Mouse (Mus musculus): ENCODE data around the gene Nol4l. TPM values are rescaled to one million over a fixed set of nuclear protein-coding genes. Genes with fewer than 3 reads are reported as not detected.
"Not testable (repeated sequence)": the region's sequence is repeated elsewhere in the genome, so short reads cannot be mapped to it uniquely, and the experiment has no call there.

The Nol4l gene
- total RNA-seq, 2 experiments from 2014 or later = 6.2 to 6.4 TPM

DNA sequence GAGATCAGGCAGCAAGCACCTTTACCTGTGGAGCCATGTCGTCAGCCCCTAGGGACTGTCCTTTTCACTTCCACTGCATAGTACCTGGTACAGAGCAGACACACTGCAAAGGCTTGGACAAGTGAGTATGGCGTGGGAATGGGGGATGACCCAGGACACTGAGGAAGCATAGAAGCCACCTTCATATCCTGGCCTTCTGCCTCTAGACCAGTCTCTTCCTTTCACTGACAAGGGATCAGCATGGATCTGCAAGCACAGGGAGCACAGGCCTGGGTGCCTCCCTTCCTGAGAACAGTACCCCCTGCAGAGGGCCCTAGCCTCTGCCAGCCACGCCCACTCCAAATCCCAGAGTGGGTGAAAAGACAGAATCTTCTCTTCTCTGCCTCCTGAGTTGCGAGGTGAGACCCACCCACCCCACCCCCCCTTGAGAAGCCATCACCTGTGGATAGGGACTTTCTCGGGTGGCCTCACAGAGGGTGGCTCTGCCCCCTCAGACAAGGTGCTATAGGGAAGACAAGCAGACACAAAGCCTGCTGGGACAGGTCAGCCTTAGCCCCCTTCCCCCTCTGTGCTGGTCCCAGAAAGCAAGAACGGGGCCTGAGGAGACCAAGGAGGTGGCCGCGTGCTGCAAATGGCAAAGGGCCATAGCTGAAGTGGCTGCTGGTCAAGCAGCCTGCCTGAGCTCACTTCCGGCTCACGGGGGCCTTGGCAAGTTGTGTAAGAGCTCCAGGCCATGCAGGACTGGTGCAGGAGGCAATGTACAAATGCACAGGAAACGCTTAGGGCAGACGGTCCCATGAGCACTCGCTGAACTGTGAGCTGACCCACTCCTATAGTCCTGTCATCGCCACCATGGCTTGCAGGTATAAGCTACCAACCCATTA is 15.0 kb downstream of the Nol4l start:
- DNase-seq = peak; percentile 23 to 40
- intact Hi-C loops (cut with DNase I) = loop anchor here (5.0 kb wide), 1 partner anchor 73 kb away; no protein-coding TSS in a partner anchor

DNA sequence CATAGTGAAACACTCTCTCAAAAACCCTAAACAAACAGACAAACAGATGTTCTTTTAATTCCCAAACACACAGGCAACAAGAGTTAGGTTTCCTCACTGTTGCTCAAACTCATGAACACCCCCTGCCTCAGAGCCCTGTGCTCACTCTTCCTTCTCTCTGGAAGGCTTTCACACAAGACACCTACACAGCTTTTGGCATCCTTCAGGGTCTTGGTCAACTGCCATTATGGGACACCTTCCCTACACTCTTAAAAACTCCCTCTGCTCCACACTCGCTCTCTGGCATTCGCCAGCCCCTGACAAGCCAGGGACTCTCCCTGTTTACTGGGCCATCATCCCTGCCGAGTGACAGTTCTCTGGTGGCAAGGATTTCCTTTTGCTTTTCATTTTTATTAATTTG is 15.8 kb downstream of the Nol4l start:
- intact Hi-C loops (cut with DNase I) = no loop called here
- no peak for DNase-seq

DNA sequence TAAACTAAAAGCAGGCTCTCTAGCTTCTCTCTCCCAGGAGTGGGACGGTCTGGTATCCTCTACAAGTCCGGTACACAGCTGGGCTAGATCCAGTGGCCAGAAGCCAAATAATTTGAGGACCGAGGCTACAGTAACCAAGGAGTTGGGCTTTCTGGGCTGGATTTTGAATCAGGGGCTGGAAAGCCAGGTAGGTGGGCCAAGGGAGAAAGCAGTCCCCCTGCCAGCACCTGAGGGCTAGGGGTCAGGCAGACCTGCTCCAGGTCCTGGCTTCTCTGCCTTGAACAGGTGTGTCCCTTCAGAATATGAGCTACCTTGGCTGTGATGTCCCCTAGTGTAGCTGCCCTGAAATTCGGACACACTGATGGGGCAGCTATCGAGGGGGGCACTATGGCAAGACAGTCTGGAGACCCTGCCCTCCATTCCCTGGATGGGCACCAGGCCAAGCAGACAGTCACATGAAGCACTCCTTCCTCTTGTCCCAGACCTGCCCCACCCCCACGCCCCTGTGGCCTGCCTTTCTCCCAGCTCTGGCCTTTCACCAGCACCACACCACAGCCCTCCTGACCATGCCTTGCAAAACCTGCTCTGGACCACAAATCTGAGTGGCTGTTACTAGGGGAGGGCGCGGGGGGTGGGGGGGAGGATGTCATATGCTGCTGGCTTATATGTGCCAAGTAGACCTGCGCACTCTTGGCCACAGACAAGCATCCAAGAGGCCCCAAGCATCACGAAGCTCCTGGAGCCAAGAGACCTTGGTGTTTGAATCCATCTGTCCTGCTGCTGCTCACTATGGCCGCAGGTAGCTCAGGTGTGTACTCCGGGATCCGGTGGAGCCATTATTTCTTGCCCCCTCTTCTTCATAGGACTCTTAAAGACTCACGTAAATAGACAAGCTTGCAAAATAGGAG is 17.1 kb downstream of the Nol4l start:
- intact Hi-C loops (cut with DNase I) = no loop called here
- DNase-seq = no peak

DNA sequence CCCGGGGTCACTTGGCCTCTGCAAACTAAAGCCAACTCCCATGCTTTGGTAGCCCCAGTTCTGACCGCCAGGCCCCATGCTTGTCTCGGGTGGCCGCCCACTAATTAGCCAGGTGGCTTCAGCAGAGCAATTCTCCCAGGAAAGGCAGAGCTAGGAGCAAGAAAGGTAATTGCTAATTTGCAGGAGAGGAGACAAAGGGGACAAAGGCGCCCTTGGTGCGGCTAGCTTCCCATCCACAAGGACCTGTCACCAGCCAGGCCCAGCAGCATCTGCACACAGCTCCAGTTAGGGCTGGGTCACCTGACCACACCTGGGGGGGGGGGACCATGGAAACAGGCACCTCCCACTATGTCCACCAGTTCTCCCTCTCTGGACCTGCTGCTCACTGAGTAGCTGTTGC is 18.2 kb downstream of the Nol4l start:
- DNase-seq = no peak
- intact Hi-C loops (cut with DNase I) = no loop called here

DNA sequence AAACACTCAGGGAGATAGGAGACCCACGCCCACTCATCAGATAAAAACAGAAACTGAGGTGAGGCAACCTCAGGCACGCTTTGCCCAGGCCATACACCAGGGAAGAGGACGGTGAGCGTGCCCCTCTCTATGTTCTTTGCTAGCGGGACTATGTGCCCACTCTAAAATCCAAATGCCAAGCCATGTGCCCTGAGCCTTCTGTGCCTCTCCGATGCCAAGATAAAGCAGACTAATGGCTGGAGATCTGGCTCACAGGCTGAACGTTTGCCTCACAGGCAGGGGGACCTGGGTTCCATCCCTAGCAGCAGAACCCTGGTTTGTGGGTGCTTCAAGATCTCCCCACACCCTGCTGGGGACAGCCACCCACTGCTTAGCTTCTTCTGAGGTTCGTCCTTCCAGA is 19.6 kb downstream of the Nol4l start:
- intact Hi-C loops (cut with DNase I) = no loop called here
- DNase-seq = no peak

DNA sequence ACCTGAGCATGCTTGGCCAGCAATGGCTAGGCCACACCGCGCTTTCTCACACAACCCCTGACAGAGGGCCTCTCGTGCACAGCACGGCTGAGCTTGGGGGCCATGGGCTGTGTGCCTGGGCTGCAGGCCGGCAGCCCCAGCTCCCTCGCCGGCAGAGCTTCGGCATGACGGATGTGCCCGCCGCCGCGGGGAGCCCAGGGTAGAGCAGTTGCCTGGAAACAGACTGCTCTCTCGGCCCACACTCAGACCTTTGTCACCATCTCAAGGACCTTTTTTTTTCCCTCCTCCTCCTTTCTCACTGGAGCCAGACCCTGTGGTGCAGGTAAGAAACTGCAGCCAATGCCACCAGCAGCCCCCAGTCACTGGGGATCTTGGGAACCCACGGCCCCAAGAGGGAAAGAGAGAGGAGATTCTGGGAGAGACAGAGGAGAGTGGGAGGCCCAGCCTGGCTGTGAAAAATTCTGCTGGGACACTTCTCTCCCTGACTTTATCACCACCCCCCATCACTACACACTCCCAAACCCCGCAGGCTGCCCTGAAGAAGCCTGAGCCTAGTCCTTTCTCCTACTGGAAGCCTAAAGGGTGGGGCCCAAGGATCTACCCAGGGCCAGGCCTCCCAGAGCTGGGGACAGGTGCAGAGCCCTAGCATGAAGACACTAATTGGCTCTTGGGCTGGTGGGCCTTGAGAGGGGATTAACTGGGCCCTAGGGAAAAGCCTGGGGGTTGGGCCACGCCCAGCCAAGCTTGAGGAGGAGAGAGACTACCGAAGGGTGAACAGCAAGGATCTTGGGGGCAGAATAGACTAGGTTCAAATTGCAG is 20.4 kb downstream of the Nol4l start:
- intact Hi-C loops (cut with DNase I) = no loop called here
- DNase-seq = no peak

DNA sequence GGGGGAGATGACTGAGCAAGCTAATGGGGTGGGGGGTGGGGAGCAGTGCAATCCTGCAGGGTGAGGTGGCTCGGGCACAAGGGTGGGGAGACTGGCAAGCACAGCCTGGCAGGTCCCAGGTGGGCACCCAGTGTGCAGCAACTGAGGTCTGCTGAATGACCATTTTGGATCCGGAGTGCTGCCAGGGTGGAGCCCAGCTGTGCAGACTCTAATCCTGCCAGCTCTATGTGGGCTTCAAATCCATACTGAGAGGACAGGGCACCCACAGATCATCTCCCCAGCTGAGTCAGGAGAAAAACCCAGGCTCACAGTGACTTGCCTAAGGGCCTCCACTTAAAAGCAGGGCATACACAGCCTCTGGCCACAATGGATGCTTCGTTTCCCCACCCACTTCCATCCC is 21.4 kb downstream of the Nol4l start:
- intact Hi-C loops (cut with DNase I) = no loop called here

DNA sequence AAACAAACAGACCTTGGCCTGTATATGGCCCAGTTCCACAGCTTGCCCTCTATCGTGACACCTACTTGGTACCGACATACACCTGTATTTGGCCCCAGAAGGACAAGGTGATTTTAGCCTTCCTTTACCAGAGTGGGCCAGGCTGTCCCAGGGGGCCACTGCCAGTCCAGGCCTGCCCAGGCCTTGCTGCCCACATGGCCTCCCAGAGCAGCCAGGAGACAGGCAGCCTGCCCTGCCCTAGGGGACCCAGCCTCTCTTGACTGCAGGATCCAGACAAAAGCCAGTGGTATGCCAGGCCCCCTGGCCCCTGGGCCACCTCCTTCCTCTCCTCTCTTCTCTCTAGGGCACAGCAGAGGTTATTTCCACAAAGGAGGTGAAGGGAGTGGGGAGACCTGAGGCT is 21.8 kb downstream of the Nol4l start:
- no peak for DNase-seq
- intact Hi-C loops (cut with DNase I) = no loop called here

More for the DNA sequence above, 21.4 kb downstream of the Nol4l start:
- no peak for DNase-seq

DNA sequence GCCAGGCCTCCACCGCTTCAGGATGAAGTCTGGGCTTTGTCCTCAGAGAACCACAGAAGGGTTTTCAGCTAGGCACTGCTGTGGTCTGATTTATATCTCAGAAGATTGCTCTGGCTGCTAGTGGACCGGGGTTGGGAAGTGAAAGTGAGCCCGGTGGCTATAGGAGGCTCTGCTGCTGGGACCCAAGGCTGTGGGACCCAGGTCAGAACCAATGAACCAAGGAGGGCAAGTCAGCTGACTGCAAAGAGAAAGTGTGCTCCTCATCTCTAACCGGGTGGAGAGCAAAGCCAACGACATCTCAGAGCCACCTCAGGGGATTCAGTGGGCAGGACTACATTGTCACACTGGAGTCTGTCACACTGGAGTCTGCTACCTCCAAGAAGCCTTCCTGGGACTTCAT is 23.4 kb downstream of the Nol4l start:
- intact Hi-C loops (cut with DNase I) = no loop called here
- no peak for DNase-seq

DNA sequence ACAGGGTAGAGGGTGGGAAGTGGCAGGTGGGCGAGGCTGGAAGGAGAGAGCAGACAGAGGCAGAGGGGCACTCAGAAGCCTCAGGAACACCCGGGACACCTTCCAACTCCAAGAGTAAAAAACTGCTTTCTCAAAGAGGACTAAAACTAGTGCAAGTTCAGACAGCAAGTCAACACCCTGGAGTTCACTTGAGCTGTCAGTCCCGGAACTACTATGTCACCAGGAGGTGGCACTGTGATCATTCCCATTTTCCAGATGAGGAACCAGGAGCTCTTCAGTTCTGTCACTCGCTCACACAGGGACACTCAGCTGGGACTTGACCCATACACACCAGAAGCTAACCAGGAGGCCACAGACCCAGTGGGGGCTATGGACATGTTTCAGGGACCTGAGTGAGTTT is 30.6 kb downstream of the Nol4l start:
- intact Hi-C loops (cut with DNase I) = no loop called here
- no peak for DNase-seq

DNA sequence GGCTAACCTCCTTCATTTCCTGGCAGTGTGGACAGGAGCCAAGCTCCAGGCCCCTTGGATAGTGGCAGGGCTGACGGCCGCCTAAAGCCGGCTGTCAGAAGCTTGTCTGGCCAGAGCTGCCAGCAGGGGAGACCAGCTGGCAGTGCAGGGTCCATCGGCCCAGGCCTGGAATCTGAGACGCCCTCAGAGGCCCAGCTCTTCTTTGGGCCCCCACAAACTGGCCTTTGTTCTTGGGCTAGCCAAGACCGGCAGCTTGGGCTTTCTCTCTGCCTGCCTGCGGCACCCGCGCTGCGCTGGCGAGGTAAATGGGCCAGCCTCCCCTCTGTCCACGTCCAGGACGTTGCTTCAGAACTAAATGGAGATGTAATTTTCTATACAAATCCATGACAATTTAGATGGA is 32.9 kb downstream of the Nol4l start:
- no peak for DNase-seq
- intact Hi-C loops (cut with DNase I) = no loop called here

DNA sequence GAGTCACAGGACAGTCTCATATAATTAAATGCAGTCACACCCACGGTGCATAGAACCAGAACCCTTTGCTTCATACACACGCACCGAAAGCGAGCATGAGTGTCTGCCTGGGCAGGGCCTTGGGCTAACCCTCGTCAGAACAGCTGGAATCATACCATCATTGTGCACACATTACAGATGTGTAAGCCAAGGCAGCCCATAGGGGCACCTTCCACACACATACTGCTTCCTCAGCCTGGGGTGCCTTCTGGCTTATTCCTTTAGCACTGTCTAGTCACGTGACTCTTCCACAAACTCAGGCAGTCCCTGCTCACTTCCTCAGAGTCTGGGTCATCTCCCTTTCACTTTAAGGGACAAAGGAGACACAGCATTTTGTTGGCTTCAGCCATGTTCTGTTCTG is 33.5 kb downstream of the Nol4l start:
- intact Hi-C loops (cut with DNase I) = no loop called here

DNA sequence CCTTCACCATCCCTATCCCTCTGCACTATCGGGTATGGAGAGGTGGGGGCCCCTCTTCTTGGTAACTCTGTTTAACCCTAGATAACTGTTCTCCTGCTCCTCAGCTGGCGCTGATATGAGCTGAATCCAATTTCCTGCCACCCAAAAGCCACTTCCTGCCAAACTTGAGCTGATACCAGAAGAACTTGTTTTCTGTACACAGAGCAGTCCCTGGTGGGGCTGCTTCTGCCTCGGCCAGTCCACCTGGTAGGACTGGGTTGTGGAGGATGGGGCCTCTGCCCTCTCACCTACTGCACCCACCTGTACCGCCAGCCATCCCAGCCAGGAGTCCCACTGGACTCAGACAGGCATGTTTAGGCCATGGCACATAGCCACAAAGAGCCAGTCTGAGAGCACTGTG is 34.0 kb downstream of the Nol4l start:
- DNase-seq = no peak
- intact Hi-C loops (cut with DNase I) = no loop called here

More for the DNA sequence above, 33.5 kb downstream of the Nol4l start:
- DNase-seq = no peak

DNA sequence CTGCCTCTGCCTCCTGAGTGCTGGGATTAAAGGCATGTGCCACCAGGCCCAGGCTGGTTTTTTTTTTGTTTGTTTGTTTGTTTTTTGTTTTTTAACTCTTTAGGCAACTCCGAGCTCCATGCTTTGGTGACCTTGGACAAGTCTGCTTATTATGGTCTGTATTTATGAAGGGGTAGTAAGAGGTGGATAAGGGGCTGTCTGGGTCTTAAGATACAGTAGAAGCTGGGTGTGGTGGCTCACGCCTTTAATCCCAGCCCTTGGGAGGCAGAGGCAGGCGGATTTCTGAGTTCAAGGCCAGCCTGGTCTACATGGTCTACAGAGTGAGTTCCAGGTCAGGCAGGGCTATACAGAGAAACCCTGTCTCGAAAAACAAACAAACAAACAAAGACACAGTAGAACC is 34.4 kb downstream of the Nol4l start:
- DNase-seq; intact Hi-C loops (cut with DNase I): not testable (repeated sequence)

DNA sequence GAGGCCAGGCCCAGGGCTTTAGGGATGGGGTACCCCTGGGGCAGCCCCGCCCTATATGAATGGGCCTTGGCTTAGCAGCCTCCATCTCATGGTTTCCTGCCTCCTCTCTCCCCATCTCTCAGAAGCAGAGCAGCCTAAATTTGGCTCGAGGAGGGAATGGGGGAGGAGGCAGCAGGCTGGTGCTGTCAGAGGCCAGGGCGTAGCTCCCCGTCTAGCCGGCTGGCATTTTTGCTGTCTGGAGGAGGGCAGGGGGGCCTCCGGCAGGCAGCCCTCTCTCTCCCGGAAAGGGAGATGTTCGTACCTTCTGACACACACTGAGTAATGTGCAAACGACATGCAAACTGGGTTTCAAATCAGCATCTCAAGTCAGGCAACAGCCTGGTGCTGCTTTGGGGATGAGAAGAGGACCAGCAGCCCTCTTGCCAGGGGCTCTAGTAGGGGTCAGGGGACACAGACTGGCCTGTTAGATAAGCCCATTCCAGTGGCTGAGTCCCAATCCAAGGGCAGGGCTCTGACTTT is 35.4 kb downstream of the Nol4l start:
- intact Hi-C loops (cut with DNase I) = no loop called here
- peak in 1 of 2 experiments; percentile 31 for DNase-seq

DNA sequence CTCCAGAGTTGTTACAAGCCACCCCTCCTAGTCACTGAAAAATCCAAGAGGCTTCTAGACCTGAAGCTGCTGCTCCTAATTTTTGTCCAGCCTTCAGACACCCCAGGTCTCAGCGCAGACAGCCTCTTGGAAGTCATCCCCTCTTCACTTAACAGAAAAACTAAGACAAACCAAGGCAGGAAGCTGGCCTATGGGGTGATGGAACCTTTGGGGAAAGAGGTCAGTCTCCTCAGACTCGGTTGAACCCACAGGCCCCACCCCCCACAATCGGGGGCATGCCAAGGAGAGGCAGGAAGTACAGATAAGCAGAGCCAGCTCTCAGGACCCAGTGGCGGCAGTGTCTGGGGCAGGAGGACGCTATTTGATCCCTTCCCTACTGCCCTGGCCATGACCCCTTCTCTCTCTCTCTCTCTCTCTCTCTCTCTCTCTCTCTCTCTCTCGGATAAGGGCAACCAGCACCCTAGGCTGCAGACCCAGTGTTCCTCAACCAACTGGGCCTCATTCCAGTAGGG is 35.9 kb downstream of the Nol4l start:
- intact Hi-C loops (cut with DNase I) = no loop called here
- DNase-seq = peak in 1 of 2 experiments; percentile 40

DNA sequence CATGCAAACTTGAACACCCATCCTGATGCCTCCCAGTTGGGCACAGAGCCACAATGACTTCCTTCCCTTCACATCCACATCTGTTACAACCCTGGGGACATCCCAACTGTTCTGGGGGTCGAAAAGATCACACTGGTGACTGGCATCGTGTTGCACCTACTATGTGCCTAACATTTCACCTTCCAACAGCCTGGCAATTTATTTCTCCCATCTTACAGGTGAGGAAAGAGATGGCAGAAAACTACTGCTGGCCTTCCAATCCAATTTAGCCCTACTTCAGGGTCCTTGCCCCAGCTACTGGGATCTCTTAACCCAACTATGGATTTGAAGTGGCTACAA is 36.4 kb downstream of the Nol4l start:
- no peak for DNase-seq
- intact Hi-C loops (cut with DNase I) = no loop called here

DNA sequence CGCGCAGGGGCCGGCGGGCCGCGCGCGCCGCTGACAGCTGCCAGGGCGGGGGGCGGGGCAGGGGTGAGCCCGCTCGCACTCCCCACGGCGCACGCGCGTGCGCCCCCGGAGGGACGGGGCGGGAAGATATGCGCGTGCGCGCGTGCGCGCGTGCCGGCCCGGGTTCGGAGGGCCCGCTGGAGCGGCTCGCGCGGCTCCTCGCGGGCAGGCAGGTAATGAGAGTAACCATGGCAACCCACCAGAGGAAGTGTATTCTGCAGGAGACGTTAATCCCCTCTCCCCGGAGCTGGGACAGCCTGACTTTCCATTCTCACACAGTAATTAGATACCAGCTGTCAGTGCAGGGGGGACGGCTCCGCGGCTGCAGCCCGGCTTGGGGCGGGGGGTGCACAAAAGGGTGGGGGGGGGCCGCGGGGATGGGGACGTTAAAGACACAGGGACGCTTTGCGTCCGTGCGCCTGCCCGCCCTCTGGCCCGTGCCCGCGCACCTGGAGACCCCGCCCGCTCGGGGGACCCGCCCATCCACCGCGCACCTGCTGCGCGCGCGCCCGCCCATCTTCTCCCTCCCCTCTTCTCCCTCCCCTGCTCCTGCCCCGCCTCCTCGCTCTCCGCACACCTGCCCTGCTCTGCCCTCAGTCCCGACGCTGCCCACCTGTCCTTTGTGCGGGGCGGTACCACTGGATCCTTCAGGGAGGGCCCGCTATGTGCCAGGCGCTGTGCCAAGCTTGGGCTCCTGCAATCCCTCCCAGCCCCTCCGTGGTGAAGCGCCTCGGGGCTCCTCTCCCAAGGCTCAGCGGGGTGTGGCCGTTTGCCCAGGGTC is 37.0 kb downstream of the Nol4l start, which contains the start of gene 4930404H24Rik:
4930404H24Rik (plus strand) TSS at position 218 of the 820 bp plus-strand sequence.
- DNase-seq = peak; percentile 67 to 76
- intact Hi-C loops (cut with DNase I) = no loop called here

DNA sequence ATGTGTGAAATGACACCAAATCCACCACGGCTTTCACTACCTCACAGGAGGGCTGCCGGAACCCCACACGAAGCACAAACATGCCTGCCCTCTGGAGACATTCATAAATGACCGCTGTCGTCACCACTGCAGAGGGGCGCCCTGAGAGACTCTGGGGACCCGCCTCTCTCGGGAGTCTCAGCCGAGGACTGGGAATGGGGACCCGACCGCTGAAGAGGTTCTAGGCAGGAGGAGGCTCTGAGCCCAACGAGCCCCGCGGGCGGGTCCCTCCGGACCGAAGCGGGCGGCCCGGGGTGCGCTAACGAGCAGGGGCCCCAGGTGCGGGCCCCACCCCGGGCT is 37.6 kb downstream of the Nol4l start:
- intact Hi-C loops (cut with DNase I) = no loop called here
- DNase-seq = peak in 1 of 2 experiments; percentile 33
